Mouse (Mus musculus) cortical plate, adult 2 months (tissue): ENCODE data around the gene Foxn3.

Experiments
- CTCF ChIP-seq: fragments of 200-500 bp; IDR thresholded peaks from 2 replicates; pipeline ENCODE4 v1.5.1; 2011; ENCODE audit warnings: mild to moderate bottlenecking, control low read depth, low read length; ENCODE audit not compliant: insufficient read depth; ENCODE audit errors: extremely low read depth
- POLR2A ChIP-seq: fragments of 200-500 bp; IDR thresholded peaks from 2 replicates; pipeline ENCODE4 v1.6.1; 2011; ENCODE audit warnings: mild to moderate bottlenecking, low read length, control low read depth; ENCODE audit not compliant: insufficient read depth; ENCODE audit errors: extremely low read depth

DNA sequence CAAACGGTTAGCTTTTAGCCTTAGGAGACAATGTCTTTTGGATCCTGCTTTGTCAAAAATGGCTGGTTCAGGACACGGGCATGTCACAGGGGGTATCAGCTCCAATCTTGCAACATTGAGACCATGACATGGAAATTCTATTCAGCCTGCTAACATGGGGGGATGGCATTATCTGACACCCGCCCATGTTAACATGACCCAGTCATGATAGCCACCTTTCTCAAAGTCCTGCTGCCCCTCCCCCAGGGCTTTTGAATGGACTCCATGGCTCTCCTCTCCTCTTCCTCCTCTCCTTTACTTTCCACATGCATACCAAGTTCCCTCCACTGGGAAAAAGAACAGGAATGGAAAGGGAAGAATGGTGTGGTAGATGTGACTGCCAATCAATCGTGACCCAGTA, 43.5 kb downstream of the Foxn3 start:
- TF ChIP-seq CTCF (no peak), POLR2A (no peak)
